Comparison of ENCODE assay signal across 15 mouse cellular contexts in genomic region chr5:120576781-120577301, GRCm38 (mm10). TPM values are rescaled to one million over a fixed set of nuclear protein-coding genes. Genes with fewer than 3 reads are reported as not detected.
A peak's percentile ranks its signal among the peaks of the same experiment; 100 is the strongest.
DNase-seq lines count a peak whose midpoint lies in the region; ATAC-seq and TF ChIP-seq lines count a peak whose summit lies in the region.
"Had no signal": no experiment of that assay in that cellular context is flagged by ENCODE, and none has a peak within 500 bp of the region (broad histone marks: within the 10 kb centered on the region; RNA-seq: fewer than 3 reads in every experiment).

No protein-coding gene starts in this region.

- H3K9ac ChIP-seq in liver, embryonic 12.5 days: peak overlapping the region; percentile 71
- H3K9ac ChIP-seq in stomach, postnatal 0 days (ENCODE audit: low read length): no peak overlapping the region
- H3K9ac ChIP-seq in neural tube, embryonic 15.5 days (replicated peaks): no peak overlapping the region
- H3K9ac ChIP-seq: forebrain, postnatal 0 days; heart, embryonic 15.5 days; limb, embryonic 15.5 days had no signal

- no peaks in the 10 kb centered on the region for H3K27me3 ChIP-seq in liver, embryonic 12.5 days (replicated peaks)
- H3K27me3 ChIP-seq in stomach, postnatal 0 days (ENCODE audit: control insufficient read depth, insufficient read depth, low read length): no peaks in the 10 kb centered on the region
- H3K27me3 ChIP-seq in neural tube, embryonic 15.5 days (replicated peaks): no peaks in the 10 kb centered on the region
- H3K27me3 ChIP-seq: heart, embryonic 15.5 days; limb, embryonic 15.5 days had no signal

- 43% methylated on average over 11 of the region's 11 CpGs for WGBS in liver, embryonic 12.5 days (ENCODE audit: insufficient replicate concordance)
- 51% methylated on average over 11 of the region's 11 CpGs for WGBS in stomach, postnatal 0 days
- 75% methylated on average over 11 of the region's 11 CpGs for WGBS in neural tube, embryonic 15.5 days

- no peaks in the 10 kb centered on the region for H3K9me3 ChIP-seq in liver, embryonic 12.5 days (replicated peaks)
- H3K9me3 ChIP-seq in stomach, postnatal 0 days (ENCODE audit: control insufficient read depth, low read length): no peaks in the 10 kb centered on the region
- H3K9me3 ChIP-seq in neural tube, embryonic 15.5 days (replicated peaks): no peaks in the 10 kb centered on the region
- H3K9me3 ChIP-seq: heart, embryonic 15.5 days; limb, embryonic 15.5 days had no signal

- no peak for TF ChIP-seq EP300 in stomach, postnatal 0 days (optimal IDR thresholded peaks at IDR 0.05)

- peaks cover 82% of the 10 kb centered on the region for H3K4me1 ChIP-seq in liver, embryonic 12.5 days
- peaks cover 9% of the 10 kb centered on the region; the same call in 1 of the 2 replicates for H3K4me1 ChIP-seq in stomach, postnatal 0 days (replicated peaks; ENCODE audit: control insufficient read depth, insufficient read depth)
- H3K4me1 ChIP-seq in neural tube, embryonic 15.5 days: peaks cover 41% of the 10 kb centered on the region

- peak; percentile 80 for ATAC-seq in liver, embryonic 12.5 days
- ATAC-seq in stomach, postnatal 0 days (ENCODE audit: low FRiP score, low TSS enrichment): peak; percentile 31
- no peak for ATAC-seq in neural tube, embryonic 15.5 days (ENCODE audit: low FRiP score)
- ATAC-seq: forebrain, postnatal 0 days had no signal

- DNase-seq in cerebellum, postnatal 25 days: peak; percentile 38 to 55
- DNase-seq in cerebellum, postnatal 36 days: no peak
- DNase-seq in ZHBTc4 (ENCODE audit: low read depth, low spot score): peak; percentile 36
- peak; percentile 52 for DNase-seq in stomach, postnatal 0 days (ENCODE audit: low spot score)
- no peak for DNase-seq in heart, postnatal 14 days
- DNase-seq in Muller cell, postnatal 12 days (ENCODE audit: inconsistent ontology term): no peak
- DNase-seq: adrenal gland, adult 2 months; B cell, adult 2 months; forebrain, postnatal 0 days; kidney, postnatal 25 days; right cerebral cortex, postnatal 25 days had no signal

- peak overlapping the region; percentile 70 for H3K4me2 ChIP-seq in liver, embryonic 12.5 days
- no peak overlapping the region for H3K4me2 ChIP-seq in stomach, postnatal 0 days (replicated peaks; ENCODE audit: low read depth)
- no peak overlapping the region for H3K4me2 ChIP-seq in neural tube, embryonic 15.5 days
- H3K4me2 ChIP-seq: heart, embryonic 15.5 days; limb, embryonic 15.5 days had no signal

- peak overlapping the region; percentile 98 for H3K27ac ChIP-seq in liver, embryonic 12.5 days
- H3K27ac ChIP-seq in stomach, postnatal 0 days (replicated peaks): peak overlapping the region; percentile 91
- no peak overlapping the region for H3K27ac ChIP-seq in neural tube, embryonic 15.5 days (replicated peaks)
- H3K27ac ChIP-seq: heart, embryonic 15.5 days; limb, embryonic 15.5 days had no signal

- no peak for TF ChIP-seq CTCF in stomach, postnatal 0 days (IDR thresholded peaks at IDR 0.05; ENCODE audit: low read depth)

- intact Hi-C loops in heart, postnatal 14 days (cut with DNase I): no loop called here

- H3K4me3 ChIP-seq in liver, embryonic 12.5 days: 0 out of 2 replicates have a peak overlapping the region, but pooled peaks have one; percentile 4
- no peak overlapping the region for H3K4me3 ChIP-seq in stomach, postnatal 0 days (ENCODE audit: low read depth, low read length)
- H3K4me3 ChIP-seq in neural tube, embryonic 15.5 days (replicated peaks): no peak overlapping the region
- H3K4me3 ChIP-seq: heart, embryonic 15.5 days; limb, embryonic 15.5 days had no signal

- H3K36me3 ChIP-seq in liver, embryonic 12.5 days: peaks cover 68% of the 10 kb centered on the region
- no peaks in the 10 kb centered on the region for H3K36me3 ChIP-seq in stomach, postnatal 0 days (ENCODE audit: control insufficient read depth, insufficient read depth, low read length)
- H3K36me3 ChIP-seq in neural tube, embryonic 15.5 days: no peaks in the 10 kb centered on the region

RNA-seq across cellular contexts. Expression of gene Tpcn1, which starts 11.6 kb away (rescaled TPM):
- 24.8 and 25.4 TPM in 2 replicates for polyA plus RNA-seq in liver, embryonic 12.5 days (2016; fragmentation: Nextera tagmentation; extraction: Ambion mirVana)
- 12.7 and 13.9 TPM in 2 replicates for polyA plus RNA-seq in stomach, postnatal 0 days (2015; fragmentation: Nextera tagmentation; extraction: Ambion mirVana)
- 10 to 100 TPM; 34.1 to 39.0 TPM for total RNA-seq in heart, postnatal 14 days (2021)
- polyA plus RNA-seq in neural tube, embryonic 15.5 days (2015; fragmentation: Nextera tagmentation; extraction: Ambion mirVana): 20.9 and 21.7 TPM in 2 replicates

RNA-seq across cellular contexts. Expression of gene Iqcd, which starts 12.0 kb away (rescaled TPM):
- 2.0 and 2.1 TPM in 2 replicates for polyA plus RNA-seq in liver, embryonic 12.5 days (2016; fragmentation: Nextera tagmentation; extraction: Ambion mirVana)
- polyA plus RNA-seq in stomach, postnatal 0 days (2015; fragmentation: Nextera tagmentation; extraction: Ambion mirVana): 0.25 and 0.36 TPM in 2 replicates
- under 1 TPM in 1 of 2 experiments, not detected in 1; 0.15 TPM for total RNA-seq in heart, postnatal 14 days (2021)
- polyA plus RNA-seq in neural tube, embryonic 15.5 days (2015; fragmentation: Nextera tagmentation; extraction: Ambion mirVana): 1.3 and 1.5 TPM in 2 replicates

RNA-seq across cellular contexts. Expression of gene Rita1, which starts 35.5 kb away (rescaled TPM):
- polyA plus RNA-seq in liver, embryonic 12.5 days (2016; fragmentation: Nextera tagmentation; extraction: Ambion mirVana): 7.3 and 8.4 TPM in 2 replicates
- polyA plus RNA-seq in stomach, postnatal 0 days (2015; fragmentation: Nextera tagmentation; extraction: Ambion mirVana): 12.1 TPM in 2 replicates
- total RNA-seq in heart, postnatal 14 days (2021): 10 to 100 TPM; 15.1 to 18.3 TPM
- 29.4 and 34.0 TPM in 2 replicates for polyA plus RNA-seq in neural tube, embryonic 15.5 days (2015; fragmentation: Nextera tagmentation; extraction: Ambion mirVana)

RNA-seq across cellular contexts. Expression of gene Ddx54, which starts 35.7 kb away (rescaled TPM):
- polyA plus RNA-seq in liver, embryonic 12.5 days (2016; fragmentation: Nextera tagmentation; extraction: Ambion mirVana): 35.0 and 36.3 TPM in 2 replicates
- 22.5 and 23.0 TPM in 2 replicates for polyA plus RNA-seq in stomach, postnatal 0 days (2015; fragmentation: Nextera tagmentation; extraction: Ambion mirVana)
- total RNA-seq in heart, postnatal 14 days (2021): 10 to 100 TPM; 20.4 to 22.5 TPM
- 35.7 and 42.0 TPM in 2 replicates for polyA plus RNA-seq in neural tube, embryonic 15.5 days (2015; fragmentation: Nextera tagmentation; extraction: Ambion mirVana)

RNA-seq across cellular contexts. Expression of gene Cfap73, which starts 57.2 kb away (rescaled TPM):
- polyA plus RNA-seq in liver, embryonic 12.5 days (2016; fragmentation: Nextera tagmentation; extraction: Ambion mirVana): not detected in 2 replicates
- 0.10 TPM in 1 of 2 replicates, not detected in the other for polyA plus RNA-seq in stomach, postnatal 0 days (2015; fragmentation: Nextera tagmentation; extraction: Ambion mirVana)
- total RNA-seq in heart, postnatal 14 days (2021): not detected
- 0.33 and 0.80 TPM in 2 replicates for polyA plus RNA-seq in neural tube, embryonic 15.5 days (2015; fragmentation: Nextera tagmentation; extraction: Ambion mirVana)
- polyA plus RNA-seq: adrenal gland, adult 2 months; heart, embryonic 15.5 days; limb, embryonic 15.5 days had no signal

Comparison
In these comparisons a context has a peak if more than half of its experiments do, and no peak if none do; other contexts are left out.
1. DNase-seq: peak in cerebellum, postnatal 25 days (2 of 2), ZHBTc4 (single experiment) and stomach, postnatal 0 days (single experiment); none in cerebellum, postnatal 36 days (0 of 2), heart, postnatal 14 days (0 of 2) and Muller cell, postnatal 12 days (single experiment).